Mouse (Mus musculus) heart, embryonic 16.5 days (tissue): ENCODE measurements around the gene Dolk. TPM values are rescaled to one million over a fixed set of nuclear protein-coding genes. Genes with fewer than 3 reads are reported as not detected.

Experiments used
- ATAC-seq: fragments of 200-750 bp; cut with Nextera tagmentation; replicated peaks from 2 replicates; pipeline ENCODE4 v1.8.0; 2017; ENCODE audit warnings: moderate number of reproducible peaks; ENCODE audit not compliant: insufficient read depth, low FRiP score; ENCODE audit errors: extremely low read depth
- H3K27ac ChIP-seq: fragments of 300-500 bp; sonication (generic); 2 replicates; pipeline ENCODE4 v1.5.1; 2014; ENCODE audit warnings: mild to moderate bottlenecking, low read length, control low read depth, moderate library complexity
- H3K27me3 ChIP-seq: fragments of 300-500 bp; sonication (generic); 2 replicates; pipeline ENCODE4 v1.6.1; 2014; ENCODE audit warnings: low read length, mixed read lengths; ENCODE audit not compliant: control insufficient read depth, insufficient read depth
- H3K36me3 ChIP-seq: fragments of 300-500 bp; sonication (generic); 2 replicates; pipeline ENCODE4 v1.6.1; 2014; ENCODE audit not compliant: control insufficient read depth, insufficient read depth
- H3K4me1 ChIP-seq: fragments of 300-500 bp; sonication (generic); 2 replicates; pipeline ENCODE4 v1.6.1; 2014; ENCODE audit warnings: low read length, mixed read lengths; ENCODE audit not compliant: control insufficient read depth, insufficient read depth
- H3K4me2 ChIP-seq: fragments of 300-500 bp; sonication (generic); 2 replicates; pipeline ENCODE4 v1.6.1; 2014; ENCODE audit warnings: low read depth, mild to moderate bottlenecking, control low read depth, low read length
- H3K4me3 ChIP-seq: fragments of 300-500 bp; sonication (generic); 2 replicates; pipeline ENCODE4 v1.5.1; 2014; ENCODE audit warnings: mild to moderate bottlenecking, control low read depth, low read length
- H3K9ac ChIP-seq: fragments of 300-500 bp; sonication (generic); 2 replicates; pipeline ENCODE4 v1.6.1; 2014; ENCODE audit warnings: low read length, control low read depth
- H3K9me3 ChIP-seq: fragments of 300-500 bp; sonication (generic); replicated peaks from 2 replicates; pipeline ENCODE4 v1.6.1; 2016; ENCODE audit warnings: low read length; ENCODE audit not compliant: control insufficient read depth
- WGBS: fragments of 180-500 bp; shearing (Covaris S2); extraction: QIAGEN DNeasy Blood & Tissue Kit; methylation state at CpG from one replicate; pipeline ENCODE4 v1.1.7; 2014; 5-methylcytosine and 5-hydroxymethylcytosine counted together
- polyA plus RNA-seq: library from polyadenylated mRNA; unstranded; fragments of >200 nt; fragmentation: Nextera tagmentation; extraction: Ambion mirVana; gene quantifications from 2 replicates; pipeline ENCODE4 v1.2.1, GENCODE M21; 2015

Gene Dolk
- polyA plus RNA-seq, 1 experiment from 2014 or later = 33.0 TPM

DNA sequence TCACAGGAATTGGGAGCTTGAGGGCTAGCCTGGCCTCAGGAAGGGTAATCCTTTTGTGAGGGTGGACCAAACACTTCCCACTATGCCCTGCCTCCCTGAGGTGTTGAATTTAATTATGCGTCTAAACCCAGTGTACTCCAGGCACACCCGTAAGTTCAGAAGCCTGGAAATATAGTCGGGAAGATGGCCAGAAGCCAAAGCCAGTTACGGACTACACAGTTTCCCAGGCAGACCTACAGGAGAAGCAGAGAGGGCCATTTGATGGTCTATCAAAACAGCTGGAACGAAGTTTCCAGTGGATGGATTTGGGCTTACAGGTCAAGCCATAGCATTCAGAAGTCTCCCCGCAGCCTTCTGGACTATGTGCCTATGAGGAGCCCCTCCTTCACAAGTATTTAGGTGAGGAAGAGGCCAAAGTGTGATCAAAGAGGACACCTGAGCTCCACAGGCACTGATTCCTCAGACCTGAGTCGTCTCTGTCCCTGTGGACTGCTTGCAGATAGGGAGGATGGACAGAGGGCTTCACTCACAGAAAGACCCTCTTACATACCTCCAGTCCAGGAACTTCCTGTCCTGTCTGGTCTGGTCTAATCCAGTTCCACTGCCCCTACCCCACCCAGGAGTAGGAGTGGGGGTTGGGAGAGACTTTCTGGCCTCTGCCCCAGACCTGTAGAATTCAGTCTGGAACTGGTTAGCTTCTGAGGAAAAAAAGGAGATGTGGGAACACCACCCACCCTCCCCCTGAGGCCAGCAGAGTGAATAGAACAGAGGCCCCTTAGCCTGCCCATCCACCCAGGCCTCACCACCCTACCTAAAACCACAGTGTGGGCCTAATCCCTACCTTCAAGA, 21.2 kb downstream of the Dolk start:
- peaks cover 31% of the 10 kb centered on the region for H3K36me3 ChIP-seq
- H3K4me1 ChIP-seq = peaks cover 55% of the 10 kb centered on the region
- no peak overlapping the region for H3K4me3 ChIP-seq
- no peak for ATAC-seq
- no peak overlapping the region for H3K4me2 ChIP-seq
- H3K27me3 ChIP-seq = no peaks in the 10 kb centered on the region
- no peaks in the 10 kb centered on the region for H3K9me3 ChIP-seq
- peak overlapping the region; percentile 64 for H3K9ac ChIP-seq
- H3K27ac ChIP-seq = peak overlapping the region; percentile 95
- WGBS = 45% methylated on average over 7 of the region's 7 CpGs

- H3K27me3 ChIP-seq = no peaks in the 10 kb centered on the region
- no peak for ATAC-seq
- peaks cover 32% of the 10 kb centered on the region for H3K36me3 ChIP-seq
- no peak overlapping the region for H3K4me3 ChIP-seq
- no peak overlapping the region for H3K4me2 ChIP-seq
- no peak overlapping the region for H3K27ac ChIP-seq
- H3K9ac ChIP-seq = no peak overlapping the region
- no peaks in the 10 kb centered on the region for H3K9me3 ChIP-seq
- H3K4me1 ChIP-seq = peaks cover 59% of the 10 kb centered on the region
- 86% methylated on average over 6 of the region's 6 CpGs for WGBS
Measured at GRCm38 (mm10) chr2:30263811-30264210, 22.3 kb downstream of the Dolk start.

- Histone ChIP-seq H3K36me3 (peaks cover 32% of the 10 kb centered on the region), H3K27ac (peak overlapping the region; percentile 55), H3K4me1 (peaks cover 68% of the 10 kb centered on the region), H3K9ac (no peak overlapping the region), H3K4me2 (no peak overlapping the region), H3K27me3 (no peaks in the 10 kb centered on the region), H3K4me3 (no peak overlapping the region), H3K9me3 (no peaks in the 10 kb centered on the region)
- no peak for ATAC-seq
- 46% methylated on average over 4 of the region's 4 CpGs for WGBS
Measured at GRCm38 (mm10) chr2:30262840-30263441, 23.2 kb downstream of the Dolk start.

- Histone ChIP-seq H3K4me3 (no peak overlapping the region), H3K9ac (no peak overlapping the region), H3K36me3 (peaks cover 38% of the 10 kb centered on the region), H3K4me2 (no peak overlapping the region), H3K9me3 (no peaks in the 10 kb centered on the region), H3K4me1 (peaks cover 76% of the 10 kb centered on the region), H3K27me3 (no peaks in the 10 kb centered on the region), H3K27ac (peak overlapping the region; percentile 41)
- 87% methylated on average over 18 of the region's 18 CpGs for WGBS
- ATAC-seq = no peak
Measured at GRCm38 (mm10) chr2:30261921-30262839, 24.0 kb downstream of the Dolk start.

- no peak overlapping the region for H3K4me3 ChIP-seq
- H3K27me3 ChIP-seq = no peaks in the 10 kb centered on the region
- no peak for ATAC-seq
- no peak overlapping the region for H3K4me2 ChIP-seq
- WGBS = 90% methylated on average over 4 of the region's 4 CpGs
- no peak overlapping the region for H3K27ac ChIP-seq
- H3K9ac ChIP-seq = no peak overlapping the region
- H3K36me3 ChIP-seq = peaks cover 48% of the 10 kb centered on the region
- no peaks in the 10 kb centered on the region for H3K9me3 ChIP-seq
- peaks cover 66% of the 10 kb centered on the region for H3K4me1 ChIP-seq
Measured at GRCm38 (mm10) chr2:30261064-30261736, 24.9 kb downstream of the Dolk start.

DNA sequence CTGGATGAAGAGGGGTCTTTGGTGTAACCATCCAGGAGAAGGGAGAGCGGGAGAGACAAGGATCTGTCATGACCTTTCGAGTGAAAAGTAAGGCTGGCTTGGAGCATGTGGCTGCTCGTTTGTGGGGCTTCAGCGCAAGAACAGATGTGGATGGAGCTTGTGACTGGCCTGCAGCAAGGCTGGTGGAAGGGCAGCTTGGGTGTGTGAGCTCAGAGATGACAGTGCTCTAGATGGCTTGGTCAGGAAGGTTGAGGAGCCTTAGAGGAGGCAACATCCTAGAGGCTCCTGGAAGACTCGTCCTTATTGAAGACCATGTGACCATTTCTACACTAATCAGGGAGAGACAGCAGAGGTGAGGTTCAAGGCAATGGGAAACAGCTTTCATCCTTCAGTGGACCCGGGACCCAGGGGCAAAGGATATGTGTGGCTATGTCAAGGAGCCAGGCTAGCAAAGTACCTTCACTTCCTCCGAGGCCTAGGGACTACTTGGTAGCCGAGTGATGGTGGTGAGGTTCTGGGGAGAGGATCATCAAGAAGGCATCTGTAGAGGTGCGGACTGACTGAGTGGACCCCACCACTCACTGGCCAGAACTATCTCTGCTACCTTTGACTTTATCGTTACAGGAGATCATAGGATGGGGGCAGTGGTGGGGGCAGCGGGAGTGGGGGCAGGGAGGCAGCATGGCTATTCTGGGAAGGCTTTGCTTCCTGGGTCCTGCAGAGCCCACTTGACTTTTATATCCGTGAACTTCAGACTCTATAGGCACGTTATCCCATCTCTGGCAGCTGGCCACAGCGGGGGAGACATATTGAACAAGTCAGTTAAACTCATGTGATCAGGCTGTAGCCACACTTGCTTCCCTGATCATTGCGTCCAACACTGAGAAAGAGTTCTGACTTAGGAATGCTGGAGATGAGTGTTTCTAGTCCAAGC, 26.7 kb downstream of the Dolk start:
- peaks cover 48% of the 10 kb centered on the region for H3K4me1 ChIP-seq
- peak overlapping the region; percentile 32 for H3K9ac ChIP-seq
- H3K4me3 ChIP-seq = no peak overlapping the region
- no peaks in the 10 kb centered on the region for H3K27me3 ChIP-seq
- 68% methylated on average over 15 of the region's 15 CpGs for WGBS
- peaks cover 58% of the 10 kb centered on the region for H3K36me3 ChIP-seq
- ATAC-seq = no peak
- peak overlapping the region; percentile 79 for H3K27ac ChIP-seq
- no peaks in the 10 kb centered on the region for H3K9me3 ChIP-seq
- peak overlapping the region; percentile 14; the same call in 1 of the 2 replicates for H3K4me2 ChIP-seq

- Histone ChIP-seq H3K9me3 (no peaks in the 10 kb centered on the region), H3K27me3 (no peaks in the 10 kb centered on the region), H3K4me3 (no peak overlapping the region), H3K4me2 (peak overlapping the region; percentile 14; the same call in 1 of the 2 replicates), H3K4me1 (peaks cover 42% of the 10 kb centered on the region), H3K9ac (peak overlapping the region; percentile 32; the same call in 1 of the 2 replicates), H3K27ac (peak overlapping the region; percentile 79), H3K36me3 (peaks cover 52% of the 10 kb centered on the region)
- WGBS = 33% methylated on average over 4 of the region's 4 CpGs
- ATAC-seq = peak; percentile 70
Measured at GRCm38 (mm10) chr2:30258600-30258999, 27.5 kb downstream of the Dolk start.
